Mouse (Mus musculus): ENCODE measurements around the gene Dnajc1. TPM values are rescaled to one million over a fixed set of nuclear protein-coding genes. Genes with fewer than 3 reads are reported as not detected.

Dnajc1 gene
- polyA plus RNA-seq, 1 experiment: 38.2 TPM

DNA sequence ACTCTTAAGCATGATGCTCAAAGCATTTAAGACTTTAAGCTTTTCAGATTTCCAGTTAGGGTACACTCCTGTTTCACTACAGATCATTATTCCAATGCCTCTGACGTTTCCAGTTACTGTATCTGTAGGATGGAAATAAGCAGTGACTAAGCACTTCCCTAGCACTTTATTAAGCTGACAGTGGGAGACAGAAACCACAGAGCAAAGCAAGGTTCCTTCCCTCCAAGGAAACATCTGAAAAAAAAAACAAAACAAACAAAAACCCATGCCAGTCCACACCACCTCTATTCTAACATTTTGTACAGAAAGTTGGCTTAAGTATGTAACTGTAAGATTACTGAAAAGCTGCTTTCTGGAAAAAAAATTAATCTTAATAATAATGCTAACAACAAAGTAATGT, 130.3 kb downstream of the Dnajc1 start:
- WGBS: 11% methylated on average over 1 of the region's 1 CpGs
- Histone ChIP-seq H3K27me3 (ENCODE audit: control insufficient read depth, insufficient read depth, low read length) (no peaks in the 10 kb centered on the region), H3K4me3 (ENCODE audit: control insufficient read depth, insufficient read depth, low read length) (no peak overlapping the region), H3K27ac (ENCODE audit: control insufficient read depth, insufficient read depth, low read length) (no peak overlapping the region), H3K4me1 (replicated peaks; ENCODE audit: control insufficient read depth, insufficient read depth, low read length) (no peaks in the 10 kb centered on the region), H3K36me3 (ENCODE audit: control insufficient read depth, insufficient read depth, low read length) (no peaks in the 10 kb centered on the region)
- TF ChIP-seq POLR2A (IDR thresholded peaks at IDR 0.05; ENCODE audit: control insufficient read depth, extremely low read depth, insufficient read depth, low read length, poor library complexity) (no peak), CTCF (IDR thresholded peaks at IDR 0.05; ENCODE audit: borderline replicate concordance, control insufficient read depth, extremely low read depth, insufficient read depth, low read length, poor library complexity) (no peak)
- DNase-seq: no peak

DNA sequence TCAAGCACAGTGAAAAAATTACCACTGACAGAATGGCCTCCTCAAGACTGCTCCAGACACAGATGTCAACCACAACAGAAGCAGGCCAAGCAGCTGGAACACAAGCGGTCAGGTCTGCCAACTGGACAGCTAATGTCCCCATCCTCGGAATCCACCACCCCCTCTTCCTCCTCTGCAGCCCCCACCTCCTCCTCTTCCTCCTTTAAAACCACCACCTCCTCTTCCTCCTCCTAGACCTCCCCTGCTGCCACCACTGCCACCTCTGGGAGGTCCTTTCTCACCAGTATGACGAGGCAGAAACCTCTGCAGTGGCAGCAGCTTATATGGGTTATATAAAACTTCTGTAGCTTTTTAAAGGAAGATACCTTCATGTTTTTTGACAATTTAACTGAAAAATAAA, 143.4 kb downstream of the Dnajc1 start:
- Histone ChIP-seq H3K4me1 (replicated peaks; ENCODE audit: control insufficient read depth, insufficient read depth, low read length) (no peaks in the 10 kb centered on the region), H3K27me3 (ENCODE audit: control insufficient read depth, insufficient read depth, low read length) (no peaks in the 10 kb centered on the region), H3K27ac (ENCODE audit: control insufficient read depth, insufficient read depth, low read length) (no peak overlapping the region), H3K36me3 (ENCODE audit: control insufficient read depth, insufficient read depth, low read length) (no peaks in the 10 kb centered on the region), H3K4me3 (ENCODE audit: control insufficient read depth, insufficient read depth, low read length) (no peak overlapping the region)
- no peak for TF ChIP-seq POLR2A (IDR thresholded peaks at IDR 0.05; ENCODE audit: control insufficient read depth, extremely low read depth, insufficient read depth, low read length, poor library complexity)
- no peak for TF ChIP-seq CTCF (IDR thresholded peaks at IDR 0.05; ENCODE audit: borderline replicate concordance, control insufficient read depth, extremely low read depth, insufficient read depth, low read length, poor library complexity)
- DNase-seq: no peak
- WGBS: 51% methylated on average over 3 of the region's 3 CpGs

DNA sequence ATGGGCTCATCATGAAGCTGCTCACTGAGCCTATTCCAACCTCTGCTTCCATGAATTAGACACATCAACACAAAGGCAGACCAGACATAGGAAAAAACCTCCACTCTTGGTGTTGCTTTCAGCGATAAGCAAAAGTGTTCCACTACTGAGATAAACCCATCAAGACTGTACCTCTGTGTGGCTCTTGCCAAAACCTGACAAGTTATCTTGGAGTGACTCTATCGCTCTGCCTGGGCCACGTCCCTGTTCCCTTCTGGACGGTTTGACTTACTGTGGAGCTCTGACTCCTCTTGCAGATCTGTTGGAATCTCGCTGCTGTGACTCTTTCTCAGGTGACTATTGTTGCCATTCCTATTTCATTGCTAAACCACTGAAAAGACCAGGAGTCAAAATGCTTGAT, 157.1 kb downstream of the Dnajc1 start:
- WGBS: 96% methylated on average over 5 of the region's 5 CpGs
- no peak overlapping the region for H3K4me3 ChIP-seq (ENCODE audit: control insufficient read depth, insufficient read depth, low read length)
- H3K4me1 ChIP-seq (replicated peaks; ENCODE audit: control insufficient read depth, insufficient read depth, low read length): no peaks in the 10 kb centered on the region
- peaks cover 6% of the 10 kb centered on the region; the same call in 1 of the 2 replicates for H3K36me3 ChIP-seq (ENCODE audit: control insufficient read depth, insufficient read depth, low read length)
- DNase-seq: no peak
- no peak for TF ChIP-seq CTCF (IDR thresholded peaks at IDR 0.05; ENCODE audit: borderline replicate concordance, control insufficient read depth, extremely low read depth, insufficient read depth, low read length, poor library complexity)
- no peak for TF ChIP-seq POLR2A (IDR thresholded peaks at IDR 0.05; ENCODE audit: control insufficient read depth, extremely low read depth, insufficient read depth, low read length, poor library complexity)
- no peaks in the 10 kb centered on the region for H3K27me3 ChIP-seq (ENCODE audit: control insufficient read depth, insufficient read depth, low read length)
- no peak overlapping the region for H3K27ac ChIP-seq (ENCODE audit: control insufficient read depth, insufficient read depth, low read length)

DNA sequence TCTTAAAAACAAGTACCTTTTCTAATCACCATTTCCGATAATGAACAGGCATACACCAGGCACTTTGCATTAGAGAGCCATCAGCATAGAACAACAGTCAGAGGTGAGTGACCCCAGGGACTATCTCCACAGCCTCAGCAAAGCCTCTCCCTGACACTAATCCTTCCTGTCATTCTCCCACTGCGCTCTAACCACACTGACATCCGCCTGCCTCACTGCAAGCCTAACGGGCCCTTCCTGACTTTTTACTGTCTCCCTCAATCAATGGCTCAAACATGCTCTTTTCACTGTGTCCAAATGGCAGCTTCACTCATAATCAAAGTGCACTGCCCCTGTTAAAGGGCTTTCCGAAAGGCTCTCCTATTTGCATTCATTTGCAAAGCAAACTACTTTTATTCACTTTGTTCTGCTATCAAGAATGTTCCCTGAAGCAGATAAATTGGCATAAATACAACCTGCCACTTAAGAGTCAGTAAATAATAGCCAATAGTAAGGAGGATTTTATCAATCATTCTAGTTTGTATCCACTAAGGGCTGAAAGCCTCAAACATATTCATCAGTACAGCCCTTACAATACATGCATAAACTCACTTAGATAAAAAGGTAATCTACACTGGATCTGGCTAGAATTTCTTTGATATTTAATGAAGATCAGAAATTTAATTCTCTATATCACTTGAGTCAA, 159.6 kb downstream of the Dnajc1 start:
- H3K4me3 ChIP-seq (ENCODE audit: control insufficient read depth, insufficient read depth, low read length): no peak overlapping the region
- TF ChIP-seq CTCF (IDR thresholded peaks at IDR 0.05; ENCODE audit: borderline replicate concordance, control insufficient read depth, extremely low read depth, insufficient read depth, low read length, poor library complexity) (no peak), POLR2A (IDR thresholded peaks at IDR 0.05; ENCODE audit: control insufficient read depth, extremely low read depth, insufficient read depth, low read length, poor library complexity) (no peak)
- WGBS: 68% methylated on average over 5 of the region's 5 CpGs

DNA sequence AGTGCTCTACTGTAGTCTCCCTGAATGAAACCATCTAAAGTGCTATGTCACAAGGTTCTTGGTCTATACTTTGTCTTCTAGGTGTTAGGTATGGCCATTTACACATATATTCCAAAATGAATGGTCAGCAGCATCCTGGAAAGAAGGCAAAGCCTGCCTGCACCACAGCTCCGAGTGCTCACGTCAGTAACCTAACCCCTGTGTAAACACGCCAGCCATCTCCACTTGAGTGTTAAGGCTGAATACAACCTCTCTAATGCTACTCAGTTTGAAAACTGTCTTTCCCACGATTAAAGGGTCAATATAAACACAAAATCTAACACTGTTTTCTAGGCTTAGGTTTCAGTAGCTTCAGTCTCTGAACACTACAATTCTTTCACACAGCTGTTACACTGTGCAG, 161.5 kb downstream of the Dnajc1 start:
- H3K4me3 ChIP-seq (ENCODE audit: control insufficient read depth, insufficient read depth, low read length): no peak overlapping the region
- no peak overlapping the region for H3K27ac ChIP-seq (ENCODE audit: control insufficient read depth, insufficient read depth, low read length)
- no peak for DNase-seq
- no peaks in the 10 kb centered on the region for H3K27me3 ChIP-seq (ENCODE audit: control insufficient read depth, insufficient read depth, low read length)
- 90% methylated on average over 4 of the region's 4 CpGs for WGBS
- H3K36me3 ChIP-seq (ENCODE audit: control insufficient read depth, insufficient read depth, low read length): peaks cover 6% of the 10 kb centered on the region
- H3K4me1 ChIP-seq (replicated peaks; ENCODE audit: control insufficient read depth, insufficient read depth, low read length): no peaks in the 10 kb centered on the region
- TF ChIP-seq CTCF (IDR thresholded peaks at IDR 0.05; ENCODE audit: borderline replicate concordance, control insufficient read depth, extremely low read depth, insufficient read depth, low read length, poor library complexity) (no peak), POLR2A (IDR thresholded peaks at IDR 0.05; ENCODE audit: control insufficient read depth, extremely low read depth, insufficient read depth, low read length, poor library complexity) (no peak)

More for the DNA sequence above, 159.6 kb downstream of the Dnajc1 start:
- Histone ChIP-seq H3K4me1 (replicated peaks; ENCODE audit: control insufficient read depth, insufficient read depth, low read length) (no peaks in the 10 kb centered on the region), H3K27me3 (ENCODE audit: control insufficient read depth, insufficient read depth, low read length) (no peaks in the 10 kb centered on the region), H3K27ac (ENCODE audit: control insufficient read depth, insufficient read depth, low read length) (no peak overlapping the region), H3K36me3 (ENCODE audit: control insufficient read depth, insufficient read depth, low read length) (peaks cover 6% of the 10 kb centered on the region; the same call in 1 of the 2 replicates)
- no peak for DNase-seq

DNA sequence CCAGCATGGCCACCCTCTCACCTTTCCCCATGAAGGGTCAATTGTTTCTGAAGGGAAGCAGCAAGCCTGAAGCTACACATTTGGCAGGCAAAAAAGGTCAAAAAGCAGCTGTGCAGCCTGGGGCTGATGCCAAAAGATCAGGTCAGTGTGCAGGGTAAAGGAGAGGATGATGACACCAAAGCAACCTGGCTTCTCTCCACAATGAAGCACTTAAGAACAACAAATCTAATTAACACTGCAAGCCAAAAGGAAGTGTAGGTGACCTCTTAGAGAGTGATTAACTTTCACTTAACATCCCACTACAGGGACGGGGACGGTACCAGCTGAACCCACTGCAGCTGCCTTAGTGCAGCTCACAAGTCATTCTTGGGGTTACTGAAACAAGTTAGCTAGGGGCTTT, 163.4 kb downstream of the Dnajc1 start:
- DNase-seq: no peak

More for the DNA sequence above, 163.4 kb downstream of the Dnajc1 start:
- H3K4me3 ChIP-seq (ENCODE audit: control insufficient read depth, insufficient read depth, low read length): no peak overlapping the region
- no peak for TF ChIP-seq CTCF (IDR thresholded peaks at IDR 0.05; ENCODE audit: borderline replicate concordance, control insufficient read depth, extremely low read depth, insufficient read depth, low read length, poor library complexity)
- TF ChIP-seq POLR2A (IDR thresholded peaks at IDR 0.05; ENCODE audit: control insufficient read depth, extremely low read depth, insufficient read depth, low read length, poor library complexity): no peak
- WGBS: 90% methylated on average over 2 of the region's 2 CpGs
- H3K27me3 ChIP-seq (ENCODE audit: control insufficient read depth, insufficient read depth, low read length): no peaks in the 10 kb centered on the region
- H3K4me1 ChIP-seq (replicated peaks; ENCODE audit: control insufficient read depth, insufficient read depth, low read length): no peaks in the 10 kb centered on the region
- H3K36me3 ChIP-seq (ENCODE audit: control insufficient read depth, insufficient read depth, low read length): peaks cover 6% of the 10 kb centered on the region
- H3K27ac ChIP-seq (ENCODE audit: control insufficient read depth, insufficient read depth, low read length): no peak overlapping the region
